Mouse (Mus musculus) kidney, embryonic 15.5 days (tissue): ENCODE measurements at regions not wholly inside any gene's neighbourhood (a gene's known extent, or its start where the extent isn't known, plus 50 kb on each side); places are given as distances from the start of the nearest gene placed in this dataset.

ENCODE experiments used
- ATAC-seq: fragments of 200-750 bp; cut with Nextera tagmentation; replicated peaks from 2 replicates; pipeline ENCODE4 v1.8.0; 2017; ENCODE audit warnings: moderate TSS enrichment; ENCODE audit not compliant: low FRiP score
- H3K27ac ChIP-seq: fragments of 300-500 bp; sonication (generic); 2 replicates; pipeline ENCODE4 v1.5.1; 2015; ENCODE audit warnings: mild to moderate bottlenecking, inconsistent platforms
- H3K27me3 ChIP-seq: fragments of 300-500 bp; sonication (generic); 2 replicates; pipeline ENCODE4 v1.6.1; 2015; ENCODE audit warnings: inconsistent platforms
- H3K36me3 ChIP-seq: fragments of 300-500 bp; sonication (generic); 2 replicates; pipeline ENCODE4 v1.6.1; 2015; ENCODE audit warnings: inconsistent platforms
- H3K4me1 ChIP-seq: fragments of 300-500 bp; sonication (generic); 2 replicates; pipeline ENCODE4 v1.6.1; 2015; ENCODE audit warnings: inconsistent platforms
- H3K4me2 ChIP-seq: fragments of 300-500 bp; sonication (generic); 2 replicates; pipeline ENCODE4 v1.6.1; 2015; ENCODE audit warnings: moderate library complexity, mild to moderate bottlenecking, inconsistent platforms
- H3K4me3 ChIP-seq: fragments of 300-500 bp; sonication (generic); replicated peaks from 2 replicates; pipeline ENCODE4 v1.5.1; 2015; ENCODE audit warnings: mild to moderate bottlenecking, inconsistent platforms
- H3K9ac ChIP-seq: fragments of 300-500 bp; sonication (generic); 2 replicates; pipeline ENCODE4 v1.6.1; 2015; ENCODE audit warnings: mild to moderate bottlenecking, inconsistent platforms
- H3K9me3 ChIP-seq: fragments of 300-500 bp; sonication (generic); replicated peaks from 2 replicates; pipeline ENCODE4 v1.6.1; 2016; ENCODE audit warnings: inconsistent platforms
- WGBS: fragments of 180-500 bp; shearing (Covaris S2); methylation state at CpG from one replicate; pipeline ENCODE4 v1.1.7; 2015; ENCODE audit warnings: mixed read lengths; 5-methylcytosine and 5-hydroxymethylcytosine counted together

DNA sequence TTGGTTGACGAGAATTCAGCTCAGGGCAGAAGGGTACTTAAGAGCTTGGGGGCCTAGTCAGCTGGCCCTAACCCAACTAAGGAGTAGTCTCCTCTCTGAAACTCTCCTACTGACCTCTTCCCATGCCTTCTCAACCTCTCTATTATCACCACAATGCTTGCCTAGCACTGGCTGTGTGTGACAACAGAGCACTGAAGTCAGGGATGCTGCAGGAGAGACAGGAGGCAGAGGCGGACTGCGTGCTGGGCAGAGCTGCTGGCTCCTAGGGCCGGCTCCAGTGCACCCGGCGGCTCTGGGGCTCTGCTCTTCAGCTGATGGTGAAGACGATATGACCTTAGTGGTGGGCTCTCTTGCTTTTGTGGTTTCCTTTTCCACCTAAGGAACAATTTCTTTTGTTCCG lies 72.6 kb downstream of the Zfp36l2 start:
- H3K27me3 ChIP-seq: no peaks in the 10 kb centered on the region
- no peaks in the 10 kb centered on the region for H3K36me3 ChIP-seq
- no peak overlapping the region for H3K4me2 ChIP-seq
- peaks cover 35% of the 10 kb centered on the region for H3K4me1 ChIP-seq
- 76% methylated on average over 8 of the region's 8 CpGs for WGBS
- no peak overlapping the region for H3K27ac ChIP-seq
- no peaks in the 10 kb centered on the region for H3K9me3 ChIP-seq
- H3K9ac ChIP-seq: no peak overlapping the region
- ATAC-seq: no peak
- no peak overlapping the region for H3K4me3 ChIP-seq

DNA sequence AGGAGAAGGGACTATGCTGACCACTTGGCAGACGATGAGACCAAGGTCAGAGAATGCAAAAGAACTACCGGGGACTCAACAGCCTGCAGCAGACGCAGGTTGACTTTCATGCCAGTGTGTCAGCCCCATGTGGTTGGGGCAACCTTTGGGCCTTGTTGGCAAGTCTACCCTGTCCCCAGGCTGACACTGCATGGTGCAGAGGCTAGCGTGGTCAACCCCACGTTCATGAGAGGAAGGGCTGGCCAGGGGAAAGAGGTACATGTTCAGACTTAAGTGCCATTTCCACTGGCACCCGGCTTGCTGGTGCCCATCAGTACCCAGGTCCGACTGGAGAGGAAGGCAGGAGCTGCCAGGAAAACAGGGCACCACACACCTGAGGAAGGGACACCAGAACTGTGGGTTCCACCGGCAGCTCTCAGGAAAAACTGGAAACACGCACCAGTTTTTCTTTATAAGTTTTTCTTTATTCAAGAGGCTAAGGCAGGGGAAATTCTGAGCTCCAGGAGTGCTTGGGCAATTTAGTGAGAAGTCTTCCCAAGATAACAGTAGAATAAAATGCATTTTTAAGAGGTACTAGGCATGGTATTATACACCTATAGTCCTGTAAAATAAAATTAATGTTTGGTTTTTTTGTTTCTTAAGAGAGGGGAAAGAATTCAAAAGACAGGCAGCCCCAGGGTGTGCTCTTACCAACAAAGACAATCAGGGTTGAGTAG lies 73.3 kb downstream of the Zfp36l2 start:
- 0 out of 2 replicates have a peak overlapping the region, but pooled peaks have one; percentile 3 for H3K9ac ChIP-seq
- ATAC-seq: no peak; the same call in 1 of the 2 replicates
- 66% methylated on average over 9 of the region's 9 CpGs for WGBS

DNA sequence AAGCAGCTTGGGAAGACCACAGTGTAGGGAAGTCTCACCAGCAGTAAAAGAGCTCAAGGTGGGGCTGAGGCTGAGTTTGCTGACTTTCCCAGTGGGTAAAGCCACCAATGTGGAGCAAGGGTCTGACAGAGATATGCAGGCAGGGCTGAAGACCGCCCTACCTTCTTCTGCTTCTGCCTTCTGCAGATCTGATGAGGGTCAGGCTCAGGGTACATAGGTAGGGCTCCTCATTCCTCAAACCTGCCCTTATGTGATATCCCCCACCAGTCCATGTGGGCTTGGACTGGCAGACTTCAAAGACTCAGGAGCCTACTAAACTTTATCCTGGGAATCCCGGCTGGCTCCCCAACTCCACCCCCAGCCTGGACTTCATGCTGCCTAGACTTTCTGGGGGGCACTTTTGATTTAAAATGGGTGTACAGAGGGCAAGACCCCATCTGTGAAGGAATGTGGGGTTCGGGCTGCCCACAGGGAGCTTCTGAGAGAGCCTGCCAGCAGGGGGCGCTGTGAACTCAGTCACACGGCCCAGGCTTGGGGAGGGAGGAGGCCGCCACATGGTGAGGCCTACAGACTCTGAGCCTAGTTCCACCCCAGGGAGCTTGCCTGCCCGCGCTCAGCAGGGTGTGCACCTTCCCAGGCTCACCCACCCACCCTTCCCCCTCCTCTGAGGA lies 74.0 kb downstream of the Zfp36l2 start:
- Histone ChIP-seq H3K9ac (0 out of 2 replicates have a peak overlapping the region, but pooled peaks have one; percentile 3), H3K4me2 (no peak overlapping the region), H3K27me3 (no peaks in the 10 kb centered on the region), H3K9me3 (no peaks in the 10 kb centered on the region), H3K27ac (no peak overlapping the region), H3K4me3 (no peak overlapping the region), H3K36me3 (no peaks in the 10 kb centered on the region), H3K4me1 (peaks cover 35% of the 10 kb centered on the region)
- WGBS: 18% methylated on average over 8 of the region's 8 CpGs
- peak; percentile 88 for ATAC-seq

More for the DNA sequence above, 73.3 kb downstream of the Zfp36l2 start:
- no peak overlapping the region for H3K4me3 ChIP-seq
- no peaks in the 10 kb centered on the region for H3K36me3 ChIP-seq
- no peaks in the 10 kb centered on the region for H3K9me3 ChIP-seq
- H3K27ac ChIP-seq: no peak overlapping the region
- H3K27me3 ChIP-seq: no peaks in the 10 kb centered on the region
- peaks cover 35% of the 10 kb centered on the region for H3K4me1 ChIP-seq
- H3K4me2 ChIP-seq: no peak overlapping the region

DNA sequence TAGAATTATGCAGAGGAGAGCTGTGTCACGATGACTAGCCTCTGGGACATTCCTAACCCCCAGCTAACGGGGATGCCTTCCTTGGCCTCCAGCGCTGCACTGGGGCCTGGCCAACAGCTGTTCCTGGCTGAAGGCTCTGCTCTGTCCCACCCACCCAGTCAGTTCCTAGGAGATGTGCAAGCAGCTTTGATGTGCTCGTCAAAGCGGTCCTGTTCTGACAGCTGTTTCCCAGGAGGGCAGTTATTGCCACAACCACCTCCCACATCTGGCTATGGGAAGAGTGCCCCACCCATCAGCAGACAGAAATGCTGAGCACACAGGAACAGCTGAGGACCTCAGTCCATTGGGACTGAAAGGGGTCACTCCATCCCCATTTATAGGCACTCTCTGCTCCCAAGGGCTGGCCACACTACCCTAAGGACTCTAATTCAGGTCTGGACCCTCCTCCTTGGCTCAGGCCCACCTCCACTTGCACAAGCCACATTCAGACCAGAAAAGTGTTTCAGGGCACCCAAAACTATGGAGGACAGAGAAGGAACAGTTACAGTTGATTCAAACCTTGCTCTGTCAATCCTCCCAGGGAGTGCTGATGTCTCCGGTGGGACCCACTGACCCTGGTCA lies 75.2 kb downstream of the Zfp36l2 start:
- Histone ChIP-seq H3K4me1 (peaks cover 24% of the 10 kb centered on the region), H3K27me3 (no peaks in the 10 kb centered on the region), H3K9ac (no peak overlapping the region), H3K4me3 (no peak overlapping the region), H3K27ac (peak overlapping the region; percentile 81), H3K36me3 (no peaks in the 10 kb centered on the region), H3K9me3 (no peaks in the 10 kb centered on the region), H3K4me2 (no peak overlapping the region)
- 33% methylated on average over 6 of the region's 6 CpGs for WGBS
- ATAC-seq: 0 out of 2 replicates have a peak, but pooled peaks have one; percentile 33

DNA sequence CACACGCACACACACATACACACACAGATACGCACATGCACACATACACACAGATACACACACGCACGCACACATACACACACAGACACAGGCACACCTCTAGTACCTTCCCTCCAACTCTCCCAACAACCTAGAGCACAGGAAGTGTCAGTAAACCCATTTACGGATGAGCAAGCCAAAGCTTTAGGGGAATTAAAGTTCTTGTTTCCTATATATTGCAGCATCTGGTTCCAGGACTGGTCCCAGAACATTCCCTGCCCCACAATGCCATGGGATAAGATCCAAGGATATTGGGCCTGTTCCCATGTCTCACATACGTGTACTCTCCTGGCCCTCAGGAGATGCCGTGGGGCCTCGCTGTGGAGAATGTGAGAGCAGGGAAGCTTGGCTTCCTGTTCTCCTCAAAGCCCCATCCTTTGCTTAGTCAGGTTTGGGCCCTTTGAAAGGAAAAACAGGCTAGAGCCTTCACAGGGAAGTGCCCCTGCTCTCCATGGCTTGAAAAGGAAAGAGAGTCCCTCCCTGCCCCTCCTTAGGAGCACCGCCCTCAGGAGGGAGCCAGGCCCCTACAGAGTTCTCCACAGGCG lies 75.9 kb downstream of the Zfp36l2 start:
- Histone ChIP-seq H3K4me2 (no peak overlapping the region), H3K27me3 (no peaks in the 10 kb centered on the region), H3K9ac (no peak overlapping the region), H3K4me3 (no peak overlapping the region), H3K36me3 (no peaks in the 10 kb centered on the region), H3K27ac (peak overlapping the region; percentile 81), H3K4me1 (peaks cover 24% of the 10 kb centered on the region), H3K9me3 (no peaks in the 10 kb centered on the region)
- WGBS: 78% methylated on average over 10 of the region's 10 CpGs
- no peak for ATAC-seq

DNA sequence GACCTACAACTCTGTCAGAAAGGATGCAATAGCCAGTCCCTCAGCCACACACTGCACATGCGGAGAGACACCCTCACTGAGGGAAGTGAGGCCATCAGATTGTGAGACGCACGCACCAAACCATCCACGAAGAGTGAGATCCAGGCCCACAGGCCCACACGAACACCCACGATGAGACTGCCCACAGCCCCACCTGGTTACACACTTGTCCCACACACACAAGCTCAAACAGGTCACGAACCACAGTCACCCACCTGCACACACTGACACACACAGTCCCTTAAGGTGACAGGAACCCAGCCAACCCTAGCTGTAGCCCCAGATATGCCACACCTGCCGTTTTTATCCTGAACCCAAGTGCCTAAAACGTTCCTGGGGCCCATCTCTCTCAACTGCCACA lies 76.8 kb downstream of the Zfp36l2 start:
- Histone ChIP-seq H3K27ac (no peak overlapping the region), H3K4me1 (peaks cover 21% of the 10 kb centered on the region), H3K36me3 (no peaks in the 10 kb centered on the region), H3K9ac (no peak overlapping the region), H3K4me2 (no peak overlapping the region), H3K9me3 (no peaks in the 10 kb centered on the region), H3K27me3 (no peaks in the 10 kb centered on the region), H3K4me3 (no peak overlapping the region)
- 77% methylated on average over 9 of the region's 9 CpGs for WGBS
- ATAC-seq: no peak

DNA sequence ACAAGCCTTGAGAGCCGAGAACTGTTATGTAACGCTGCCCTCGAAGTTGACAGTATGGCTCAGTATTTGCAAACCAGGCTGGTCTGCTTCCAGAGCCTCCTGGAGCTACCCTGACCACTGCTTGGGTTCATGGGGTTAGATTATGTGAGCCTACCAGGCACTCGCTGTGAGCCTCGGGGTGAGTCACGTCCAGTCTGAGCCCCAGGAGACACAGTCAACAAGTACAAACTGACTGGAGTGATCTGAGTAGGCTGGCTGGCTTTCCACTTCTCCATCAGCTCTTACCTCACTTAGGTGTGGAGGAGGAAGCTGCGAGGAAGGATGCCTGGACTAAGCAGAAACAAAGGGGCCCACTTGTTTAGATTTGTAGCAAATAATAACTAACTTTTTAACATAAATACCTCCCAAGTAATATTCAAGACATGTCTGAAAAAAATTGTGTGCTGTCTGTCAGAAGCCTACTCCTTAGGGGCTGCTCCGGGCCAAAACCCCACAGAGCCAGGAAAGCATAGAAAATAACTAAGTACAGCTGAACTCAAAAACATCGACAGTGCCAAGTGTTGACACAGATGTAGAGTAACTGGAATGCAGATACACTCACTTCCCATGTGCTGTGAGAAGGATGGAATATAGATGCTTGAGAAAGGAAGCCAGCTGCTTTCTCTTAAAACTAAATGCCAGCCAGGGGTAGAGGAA lies 77.6 kb downstream of the Zfp36l2 start:
- Histone ChIP-seq H3K4me1 (peaks cover 21% of the 10 kb centered on the region), H3K9ac (no peak overlapping the region), H3K9me3 (no peaks in the 10 kb centered on the region), H3K4me2 (no peak overlapping the region), H3K4me3 (no peak overlapping the region), H3K27me3 (no peaks in the 10 kb centered on the region), H3K27ac (no peak overlapping the region; the same call in 1 of the 2 replicates), H3K36me3 (no peaks in the 10 kb centered on the region)
- ATAC-seq: no peak
- 71% methylated on average over 9 of the region's 9 CpGs for WGBS

DNA sequence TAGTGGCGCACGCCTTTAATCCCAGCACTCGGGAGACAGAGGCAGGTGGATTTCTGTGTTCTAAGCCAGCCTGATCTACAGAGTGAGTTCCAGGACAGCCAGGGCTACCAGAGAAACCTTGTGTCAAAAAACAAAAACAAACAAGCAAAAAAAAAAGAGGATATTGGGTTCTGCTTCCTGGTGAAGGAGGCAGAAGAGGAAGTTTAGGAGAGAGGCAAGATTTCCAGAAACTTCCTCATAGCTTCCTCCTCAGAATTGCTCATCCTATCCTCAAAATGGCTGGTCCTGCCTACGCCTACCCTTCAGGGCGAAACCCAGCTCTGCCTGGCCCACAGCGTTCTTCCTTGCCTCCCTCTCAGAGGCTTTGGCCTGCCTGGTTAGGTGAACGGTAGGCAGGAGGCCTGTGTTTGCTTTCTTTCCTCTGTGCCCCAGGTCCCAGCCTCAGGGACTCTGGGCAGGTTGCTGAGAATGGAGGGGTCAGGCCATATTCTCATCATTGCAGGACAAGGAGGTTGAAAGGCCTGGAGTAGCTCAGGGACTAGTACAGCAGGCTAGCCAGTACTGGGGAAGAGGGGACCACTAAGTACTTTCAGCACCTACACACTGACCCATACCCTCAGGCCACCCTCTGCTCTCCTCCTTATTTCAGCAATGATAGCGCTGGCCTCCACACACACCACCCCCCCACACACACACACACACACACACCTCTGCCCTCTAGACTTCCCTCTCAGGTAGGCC lies 79.6 kb downstream of the Zfp36l2 start:
- H3K4me2 ChIP-seq: no peak overlapping the region
- WGBS: 88% methylated on average over 8 of the region's 8 CpGs
- H3K9ac ChIP-seq: no peak overlapping the region
- no peak overlapping the region for H3K27ac ChIP-seq
- no peaks in the 10 kb centered on the region for H3K9me3 ChIP-seq
- ATAC-seq: no peak
- no peaks in the 10 kb centered on the region for H3K27me3 ChIP-seq
- H3K4me3 ChIP-seq: no peak overlapping the region
- peaks cover 19% of the 10 kb centered on the region for H3K4me1 ChIP-seq
- H3K36me3 ChIP-seq: no peaks in the 10 kb centered on the region

DNA sequence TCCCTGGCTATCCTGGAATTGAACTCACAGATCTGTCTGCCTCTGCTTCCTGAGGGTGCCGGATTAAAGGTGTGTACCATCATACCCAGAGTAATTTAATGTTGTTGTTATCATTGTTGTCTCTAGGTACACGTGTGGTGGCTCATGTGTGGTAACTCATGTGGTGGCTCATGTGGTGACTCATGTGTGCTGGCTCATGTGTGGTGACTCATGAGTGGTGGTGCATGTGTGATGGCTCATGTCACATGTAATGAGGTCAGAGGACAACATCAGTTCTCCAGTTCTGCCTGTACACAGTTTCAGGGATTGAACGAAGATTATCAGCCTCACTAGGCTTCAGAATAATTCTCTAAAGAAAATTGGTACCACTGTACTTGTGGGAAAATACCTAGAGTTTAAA lies 80.2 kb downstream of the Zfp36l2 start:
- no peak overlapping the region for H3K27ac ChIP-seq
- no peaks in the 10 kb centered on the region for H3K9me3 ChIP-seq
- ATAC-seq: no peak
- no peaks in the 10 kb centered on the region for H3K27me3 ChIP-seq
- WGBS: 87% methylated on average over 3 of the region's 3 CpGs
- H3K4me2 ChIP-seq: no peak overlapping the region
- no peaks in the 10 kb centered on the region for H3K36me3 ChIP-seq
- peaks cover 16% of the 10 kb centered on the region for H3K4me1 ChIP-seq
- no peak overlapping the region for H3K4me3 ChIP-seq
- H3K9ac ChIP-seq: no peak overlapping the region

DNA sequence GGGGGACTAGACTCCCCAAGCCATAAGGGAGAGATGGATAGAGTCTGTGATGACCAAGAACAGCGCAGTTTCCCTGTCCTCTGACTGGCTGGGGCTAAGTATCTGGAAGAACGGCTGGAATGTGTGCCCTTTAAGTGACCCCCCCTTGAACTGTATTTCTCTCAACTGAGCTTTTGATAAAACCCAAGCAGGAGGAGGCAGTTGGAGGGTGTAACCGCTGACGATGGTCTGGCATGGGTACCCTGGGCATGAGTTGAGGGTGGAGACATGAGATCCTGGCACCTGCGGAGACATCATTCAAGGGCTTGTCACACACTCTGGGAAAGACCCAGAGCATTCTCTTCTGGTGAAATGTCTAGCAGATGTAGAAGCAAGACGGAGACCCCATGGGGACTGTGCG lies 83.5 kb downstream of the Zfp36l2 start:
- no peak for ATAC-seq
- 65% methylated on average over 7 of the region's 7 CpGs for WGBS
- no peak overlapping the region for H3K9ac ChIP-seq
- no peak overlapping the region for H3K4me3 ChIP-seq
- H3K27me3 ChIP-seq: no peaks in the 10 kb centered on the region
- H3K9me3 ChIP-seq: no peaks in the 10 kb centered on the region
- H3K4me1 ChIP-seq: peaks cover 34% of the 10 kb centered on the region
- H3K4me2 ChIP-seq: no peak overlapping the region
- no peak overlapping the region for H3K27ac ChIP-seq
- no peaks in the 10 kb centered on the region for H3K36me3 ChIP-seq

DNA sequence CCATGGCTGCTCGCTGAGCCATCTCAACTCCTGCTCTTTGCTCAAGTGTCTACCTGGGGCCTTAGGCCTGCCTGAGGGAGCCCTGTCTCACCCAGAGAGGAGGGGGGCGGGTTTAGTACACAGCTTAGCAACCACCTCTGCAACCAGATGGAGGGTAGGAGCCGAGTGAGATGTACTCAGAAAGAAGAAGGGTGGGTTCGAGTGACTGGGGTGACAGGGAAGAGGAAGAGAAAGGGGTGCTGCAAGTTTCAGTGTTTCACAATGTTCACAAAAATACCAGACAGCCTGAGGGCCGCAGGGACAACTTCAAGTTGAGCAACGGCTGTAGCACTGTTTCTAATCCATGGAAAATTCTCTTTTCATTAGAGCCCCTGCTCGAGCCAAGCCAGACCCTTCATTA lies 84.4 kb downstream of the Zfp36l2 start:
- peaks cover 34% of the 10 kb centered on the region for H3K4me1 ChIP-seq
- H3K4me2 ChIP-seq: no peak overlapping the region
- no peak overlapping the region for H3K4me3 ChIP-seq
- H3K36me3 ChIP-seq: no peaks in the 10 kb centered on the region
- H3K27me3 ChIP-seq: no peaks in the 10 kb centered on the region
- no peaks in the 10 kb centered on the region for H3K9me3 ChIP-seq
- no peak for ATAC-seq
- no peak overlapping the region for H3K9ac ChIP-seq
- no peak overlapping the region for H3K27ac ChIP-seq
- 79% methylated on average over 7 of the region's 7 CpGs for WGBS
